Mouse (Mus musculus) heart, embryonic 11.5 days (tissue): ENCODE measurements around the gene Kcnq1. TPM values are rescaled to one million over a fixed set of nuclear protein-coding genes. Genes with fewer than 3 reads are reported as not detected.

ENCODE experiments used
- ATAC-seq: fragments of 200-750 bp; cut with Nextera tagmentation; replicated peaks from 2 replicates; pipeline ENCODE4 v1.8.0; 2017; ENCODE audit warnings: moderate library complexity; ENCODE audit not compliant: insufficient number of reproducible peaks, low FRiP score, low TSS enrichment
- H3K27ac ChIP-seq: fragments of 300-500 bp; sonication (generic); 2 replicates; pipeline ENCODE4 v1.5.1; 2014; ENCODE audit warnings: mild to moderate bottlenecking, low read depth, low read length
- H3K27me3 ChIP-seq: fragments of 300-500 bp; sonication (generic); 2 replicates; pipeline ENCODE4 v1.6.1; 2014; ENCODE audit warnings: mild to moderate bottlenecking, low read length, mixed read lengths; ENCODE audit not compliant: control insufficient read depth, insufficient read depth
- H3K36me3 ChIP-seq: fragments of 300-500 bp; sonication (generic); 2 replicates; pipeline ENCODE4 v1.6.1; 2014; ENCODE audit warnings: mild to moderate bottlenecking, low read length, moderate library complexity, mixed read lengths; ENCODE audit not compliant: control insufficient read depth, insufficient read depth
- H3K4me1 ChIP-seq: fragments of 300-500 bp; sonication (generic); 2 replicates; pipeline ENCODE4 v1.6.1; 2014; ENCODE audit warnings: low read length; ENCODE audit not compliant: control insufficient read depth, insufficient read depth
- H3K4me2 ChIP-seq: fragments of 300-500 bp; sonication (generic); 2 replicates; pipeline ENCODE4 v1.6.1; 2014; ENCODE audit warnings: mild to moderate bottlenecking, moderate library complexity
- H3K4me3 ChIP-seq: fragments of 300-500 bp; sonication (generic); 2 replicates; pipeline ENCODE4 v1.5.1; 2014; ENCODE audit warnings: low read depth, low read length
- H3K9ac ChIP-seq: fragments of 300-500 bp; sonication (generic); 2 replicates; pipeline ENCODE4 v1.6.1; 2014; ENCODE audit warnings: mild to moderate bottlenecking, low read depth, low read length, moderate library complexity
- H3K9me3 ChIP-seq: fragments of 300-500 bp; sonication (generic); replicated peaks from 2 replicates; pipeline ENCODE4 v1.6.1; 2016; ENCODE audit warnings: low read length; ENCODE audit not compliant: control insufficient read depth
- WGBS: fragments of 180-500 bp; shearing (Covaris S2); extraction: QIAGEN DNeasy Blood & Tissue Kit; methylation state at CpG from one replicate; pipeline ENCODE4 v1.1.7; 2014; ENCODE audit not compliant: insufficient replicate concordance; 5-methylcytosine and 5-hydroxymethylcytosine counted together
- polyA plus RNA-seq: library from polyadenylated mRNA; unstranded; fragments of >200 nt; fragmentation: Nextera tagmentation; extraction: Ambion mirVana; gene quantifications from 2 replicates; pipeline ENCODE4 v1.2.1, GENCODE M21; 2014

The Kcnq1 gene
- polyA plus RNA-seq, 1 experiment from 2014 or later, result 9.2 TPM

DNA sequence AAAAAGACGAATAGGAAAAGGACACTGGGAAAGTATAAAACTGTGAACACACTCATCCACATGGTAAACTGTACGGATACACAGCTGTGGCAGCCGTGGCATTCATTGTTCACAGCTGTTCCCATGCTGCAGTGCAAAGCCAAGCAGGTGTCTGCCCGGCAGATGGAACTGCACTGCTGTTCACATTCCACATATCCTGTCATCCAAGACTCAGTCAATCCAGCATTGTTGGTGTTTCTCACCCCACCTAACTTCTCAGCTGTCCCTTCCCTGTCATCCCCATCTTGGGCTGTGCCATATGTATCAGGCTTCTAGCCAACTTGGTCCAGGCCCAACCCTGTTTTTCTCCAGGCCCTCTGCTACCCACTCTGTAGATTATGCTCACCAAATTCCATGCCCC, 232.5 kb downstream of the Kcnq1 start:
- Histone ChIP-seq H3K9ac (no peak overlapping the region), H3K4me1 (peaks cover 22% of the 10 kb centered on the region), H3K9me3 (peaks cover 4% of the 10 kb centered on the region; the same call in 1 of the 2 replicates), H3K27me3 (no peaks in the 10 kb centered on the region), H3K36me3 (no peaks in the 10 kb centered on the region), H3K4me3 (no peak overlapping the region), H3K27ac (no peak overlapping the region), H3K4me2 (no peak overlapping the region)
- WGBS, result 81% methylated on average over 4 of the region's 4 CpGs
- ATAC-seq, result no peak

DNA sequence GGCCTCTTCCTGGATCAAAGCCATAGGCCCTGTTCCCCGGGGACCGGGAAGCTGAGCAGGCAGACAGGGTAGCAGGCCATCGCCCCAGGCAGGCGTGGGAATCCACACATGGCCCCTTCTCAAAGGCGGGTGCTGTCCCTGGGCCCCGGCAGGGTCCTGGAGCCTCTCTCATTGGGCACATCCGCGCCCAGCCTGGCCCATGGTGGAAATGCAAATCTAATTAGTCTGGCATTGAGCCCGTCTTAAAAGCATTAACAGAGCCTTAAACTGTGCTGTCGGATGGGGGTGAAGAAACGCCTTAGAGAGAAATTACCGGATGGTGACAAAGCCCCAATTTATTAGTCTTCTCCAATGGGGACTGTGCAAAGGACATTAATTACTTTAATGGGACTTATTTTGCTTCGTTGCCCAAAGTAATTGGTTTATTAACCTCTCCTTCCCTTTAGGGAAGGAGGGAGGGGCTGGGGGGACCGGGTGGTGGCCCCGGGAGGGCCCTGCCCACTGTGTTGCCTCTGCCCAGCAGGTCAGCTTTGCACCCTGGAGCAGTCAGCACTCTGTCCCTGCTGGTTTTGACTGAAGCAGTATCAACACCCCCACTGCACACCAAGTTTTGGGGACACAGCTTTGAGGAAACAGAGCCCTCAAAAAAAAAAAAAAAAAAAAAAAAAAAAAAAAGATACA, 234.6 kb downstream of the Kcnq1 start:
- no peaks in the 10 kb centered on the region for H3K36me3 ChIP-seq
- ATAC-seq, result no peak
- H3K27me3 ChIP-seq, result no peaks in the 10 kb centered on the region
- H3K9me3 ChIP-seq, result peaks cover 4% of the 10 kb centered on the region; the same call in 1 of the 2 replicates
- H3K4me1 ChIP-seq, result peaks cover 22% of the 10 kb centered on the region
- no peak overlapping the region for H3K4me3 ChIP-seq
- 79% methylated on average over 15 of the region's 15 CpGs for WGBS
- no peak overlapping the region for H3K4me2 ChIP-seq
- H3K9ac ChIP-seq, result no peak overlapping the region
- no peak overlapping the region for H3K27ac ChIP-seq

GRCm38 (mm10) chr7:143341301-143341980, 235.3 kb downstream of the Kcnq1 start:
- H3K4me1 ChIP-seq, result peaks cover 22% of the 10 kb centered on the region
- WGBS, result 46% methylated on average over 3 of the region's 3 CpGs
- H3K4me3 ChIP-seq, result no peak overlapping the region
- no peak overlapping the region for H3K9ac ChIP-seq
- no peak overlapping the region for H3K27ac ChIP-seq
- H3K4me2 ChIP-seq, result no peak overlapping the region
- no peaks in the 10 kb centered on the region for H3K36me3 ChIP-seq
- peak; percentile 56; the same call in 1 of the 2 replicates for ATAC-seq
- H3K9me3 ChIP-seq, result peaks cover 4% of the 10 kb centered on the region; the same call in 1 of the 2 replicates
- no peaks in the 10 kb centered on the region for H3K27me3 ChIP-seq

DNA sequence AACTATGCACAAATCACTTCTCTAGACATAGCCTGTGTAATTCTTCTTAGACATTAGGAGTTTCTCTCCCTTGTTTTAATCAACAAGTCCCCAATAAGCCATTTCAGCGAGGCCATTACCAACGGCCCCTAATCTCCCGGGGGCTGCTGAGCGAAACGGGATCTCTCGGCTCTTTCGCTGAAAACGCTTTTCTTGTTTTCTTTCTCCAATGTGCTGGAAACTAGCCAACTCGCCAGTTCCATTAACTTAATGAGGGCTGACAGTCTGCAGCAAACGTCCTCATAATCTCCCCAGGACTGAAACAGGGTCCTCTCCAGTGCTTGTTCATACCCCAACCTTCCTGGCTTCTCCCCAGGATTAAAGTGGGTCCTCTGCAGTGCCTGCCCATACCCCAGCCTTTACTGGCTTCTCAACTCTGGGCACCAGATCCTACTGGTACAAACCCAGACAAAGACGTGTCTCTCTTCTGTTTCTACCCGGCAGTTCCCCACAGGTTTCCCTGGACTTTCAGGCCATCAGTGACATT, 237.7 kb downstream of the Kcnq1 start:
- Histone ChIP-seq H3K9ac (no peak overlapping the region), H3K4me3 (no peak overlapping the region), H3K27me3 (no peaks in the 10 kb centered on the region), H3K27ac (no peak overlapping the region), H3K36me3 (no peaks in the 10 kb centered on the region), H3K4me2 (peak overlapping the region; percentile 25; the same call in 1 of the 2 replicates), H3K9me3 (no peaks in the 10 kb centered on the region), H3K4me1 (peaks cover 25% of the 10 kb centered on the region)
- no peak for ATAC-seq
- WGBS, result 32% methylated on average over 12 of the region's 12 CpGs

DNA sequence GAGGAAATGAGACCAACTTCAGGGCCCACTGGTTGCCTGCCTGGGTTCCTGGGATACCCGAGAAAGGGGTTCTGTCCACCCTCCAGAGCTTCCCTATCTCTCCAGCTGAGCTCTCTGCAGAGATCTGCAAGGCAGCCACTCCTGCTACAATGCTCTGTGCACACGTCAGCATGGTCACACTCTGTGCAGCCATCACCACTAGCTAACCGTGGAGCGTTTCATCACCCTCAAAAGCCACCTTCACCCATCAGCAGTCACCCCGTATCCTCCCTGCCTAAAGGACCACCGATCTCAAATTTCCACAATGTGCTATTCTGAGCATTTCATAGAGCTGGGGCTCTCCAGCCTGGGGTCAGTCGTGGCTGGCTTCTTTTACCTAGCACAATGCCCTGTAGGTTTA, 243.1 kb downstream of the Kcnq1 start:
- H3K27ac ChIP-seq, result peak overlapping the region; percentile 78
- H3K4me2 ChIP-seq, result no peak overlapping the region; the same call in 1 of the 2 replicates
- ATAC-seq, result peak; percentile 14; the same call in 1 of the 2 replicates
- 0 out of 2 replicates have a peak overlapping the region, but pooled peaks have one; percentile 28 for H3K9ac ChIP-seq
- peaks cover 24% of the 10 kb centered on the region for H3K4me1 ChIP-seq
- no peak overlapping the region for H3K4me3 ChIP-seq
- H3K9me3 ChIP-seq, result no peaks in the 10 kb centered on the region
- WGBS, result 31% methylated on average over 7 of the region's 7 CpGs
- no peaks in the 10 kb centered on the region for H3K36me3 ChIP-seq
- no peaks in the 10 kb centered on the region for H3K27me3 ChIP-seq

GRCm38 (mm10) chr7:143349848-143350247, 243.7 kb downstream of the Kcnq1 start:
- H3K36me3 ChIP-seq, result no peaks in the 10 kb centered on the region
- 56% methylated on average over 1 of the region's 1 CpGs for WGBS
- 0 out of 2 replicates have a peak overlapping the region, but pooled peaks have one; percentile 28 for H3K9ac ChIP-seq
- H3K4me1 ChIP-seq, result peaks cover 24% of the 10 kb centered on the region
- no peaks in the 10 kb centered on the region for H3K27me3 ChIP-seq
- H3K9me3 ChIP-seq, result no peaks in the 10 kb centered on the region
- peak; percentile 42; the same call in 1 of the 2 replicates for ATAC-seq
- H3K4me2 ChIP-seq, result no peak overlapping the region
- H3K27ac ChIP-seq, result peak overlapping the region; percentile 78
- no peak overlapping the region for H3K4me3 ChIP-seq

- no peak for ATAC-seq
- H3K27me3 ChIP-seq, result no peaks in the 10 kb centered on the region
- H3K4me1 ChIP-seq, result peaks cover 32% of the 10 kb centered on the region
- no peak overlapping the region for H3K9ac ChIP-seq
- peak overlapping the region; percentile 46; the same call in 1 of the 2 replicates for H3K27ac ChIP-seq
- H3K9me3 ChIP-seq, result no peaks in the 10 kb centered on the region
- H3K4me2 ChIP-seq, result no peak overlapping the region
- no peaks in the 10 kb centered on the region for H3K36me3 ChIP-seq
- no peak overlapping the region for H3K4me3 ChIP-seq
- WGBS, result 35% methylated on average over 5 of the region's 5 CpGs
Observed at GRCm38 (mm10) chr7:143355831-143356230, 249.7 kb downstream of the Kcnq1 start.

DNA sequence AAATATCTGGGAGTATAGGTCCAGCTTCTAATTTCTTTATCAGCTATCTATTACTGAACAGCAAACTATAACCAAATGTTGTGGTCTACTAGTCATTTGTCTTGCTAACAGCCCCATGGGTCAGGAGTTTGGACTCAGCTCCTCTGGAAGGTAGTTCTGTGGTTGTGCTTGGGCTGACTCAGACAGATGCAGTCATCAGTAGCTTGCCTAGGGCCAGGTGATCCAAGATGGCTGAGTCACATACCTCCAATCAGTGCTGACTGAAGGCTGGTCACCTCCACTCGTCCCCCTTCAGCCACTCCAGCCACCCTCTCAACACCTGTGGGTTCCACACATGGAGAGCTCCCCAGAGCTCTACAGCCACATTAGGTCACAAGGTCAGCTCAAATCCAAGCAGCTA, 250.9 kb downstream of the Kcnq1 start:
- Histone ChIP-seq H3K9ac (no peak overlapping the region), H3K9me3 (no peaks in the 10 kb centered on the region), H3K27ac (peak overlapping the region; percentile 58), H3K4me2 (no peak overlapping the region), H3K36me3 (no peaks in the 10 kb centered on the region), H3K27me3 (no peaks in the 10 kb centered on the region), H3K4me1 (peaks cover 32% of the 10 kb centered on the region), H3K4me3 (no peak overlapping the region)
- no peak for ATAC-seq
- WGBS, result 29% methylated on average over 1 of the region's 1 CpGs
